Mouse (Mus musculus) olfactory bulb, adult 2 months (tissue): Measurements from ENCODE around the gene Gm45233. TPM values are rescaled to one million over a fixed set of nuclear protein-coding genes. Genes with fewer than 3 reads are reported as not detected.

ENCODE experiments used
- H3K27ac ChIP-seq: fragments of 200-500 bp; 2 replicates; pipeline ENCODE4 v1.5.1; 2012; ENCODE audit warnings: low read depth, low read length; ENCODE audit not compliant: insufficient read depth
- H3K4me1 ChIP-seq: fragments of 200-500 bp; 2 replicates; pipeline ENCODE4 v1.6.1; 2012; ENCODE audit warnings: low read length; ENCODE audit not compliant: control insufficient read depth, insufficient read depth
- H3K4me3 ChIP-seq: fragments of 200-500 bp; 2 replicates; pipeline ENCODE4 v1.5.1; 2012; ENCODE audit warnings: mild to moderate bottlenecking, low read depth, low read length, moderate library complexity; ENCODE audit not compliant: insufficient read depth
- CTCF ChIP-seq: fragments of 200-500 bp; IDR thresholded peaks from 2 replicates; pipeline ENCODE4 v1.5.1; 2012; ENCODE audit warnings: low read depth, mild to moderate bottlenecking, low read length, moderate library complexity; ENCODE audit not compliant: insufficient read depth
- POLR2A ChIP-seq: fragments of 200-500 bp; IDR thresholded peaks from 2 replicates; pipeline ENCODE4 v1.6.1; 2012; ENCODE audit warnings: mild to moderate bottlenecking, low read depth, low read length, moderate library complexity; ENCODE audit not compliant: insufficient read depth
- WGBS: fragments of 180-500 bp; shearing (Covaris S2); methylation state at CpG from one replicate; pipeline ENCODE4 v1.1.7; 2018; 5-methylcytosine and 5-hydroxymethylcytosine counted together
- polyA plus RNA-seq: library from polyadenylated mRNA; stranded (reverse); fragments of >200 nt; gene quantifications from 2 replicates; pipeline ENCODE4 v1.2.4, GENCODE M21; 2012; ENCODE audit warnings: low replicate concordance; ENCODE audit not compliant: missing spikeins, insufficient read depth, insufficient read length

The Gm45233 gene
- polyA plus RNA-seq, 1 experiment = not detected

DNA sequence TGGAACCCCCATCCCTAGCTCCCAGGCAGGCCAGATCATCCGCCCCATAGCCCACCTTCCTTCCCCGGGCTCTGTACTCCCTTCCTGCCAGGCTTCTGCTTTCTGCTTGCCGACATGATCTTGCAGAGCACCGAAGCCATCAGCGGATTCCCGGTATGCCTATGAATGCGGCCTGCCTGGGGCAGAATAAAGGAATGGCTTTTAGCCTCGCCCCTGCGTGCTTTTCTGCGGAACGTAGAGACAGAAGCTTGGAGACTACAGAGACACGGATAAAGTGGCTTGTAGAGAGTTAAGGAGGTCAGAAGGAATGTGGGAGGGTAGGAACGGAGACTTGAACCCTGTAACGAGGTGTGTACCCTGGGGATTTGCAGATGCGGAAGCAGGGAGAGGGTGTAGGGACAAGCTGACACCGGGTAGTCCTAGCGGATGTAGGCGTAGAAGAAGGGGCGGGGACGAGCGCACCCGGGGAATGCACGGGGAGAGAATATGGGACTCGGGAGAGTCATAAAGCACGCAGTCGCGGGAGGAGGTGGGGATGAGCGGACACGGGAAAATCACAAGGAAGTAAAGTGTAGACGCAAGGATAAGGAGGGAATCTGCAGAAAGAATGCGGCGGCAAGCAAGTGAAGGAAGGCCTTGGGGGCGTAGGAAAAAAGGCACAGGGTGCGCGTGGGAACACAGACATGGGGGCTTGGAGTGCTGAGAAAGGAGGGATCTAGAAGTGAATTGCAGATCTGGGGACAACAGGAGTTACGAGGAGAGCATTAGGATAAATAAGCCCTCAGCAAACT is 607 bp upstream of the Gm45233 start:
- WGBS = 1% methylated on average over 36 of the region's 36 CpGs
- peaks cover 16% of the 10 kb centered on the region for H3K4me1 ChIP-seq
- peak overlapping the region; percentile 62 for H3K4me3 ChIP-seq
- no peak for TF ChIP-seq POLR2A
- no peak for TF ChIP-seq CTCF
- H3K27ac ChIP-seq = peak overlapping the region; percentile 85

DNA sequence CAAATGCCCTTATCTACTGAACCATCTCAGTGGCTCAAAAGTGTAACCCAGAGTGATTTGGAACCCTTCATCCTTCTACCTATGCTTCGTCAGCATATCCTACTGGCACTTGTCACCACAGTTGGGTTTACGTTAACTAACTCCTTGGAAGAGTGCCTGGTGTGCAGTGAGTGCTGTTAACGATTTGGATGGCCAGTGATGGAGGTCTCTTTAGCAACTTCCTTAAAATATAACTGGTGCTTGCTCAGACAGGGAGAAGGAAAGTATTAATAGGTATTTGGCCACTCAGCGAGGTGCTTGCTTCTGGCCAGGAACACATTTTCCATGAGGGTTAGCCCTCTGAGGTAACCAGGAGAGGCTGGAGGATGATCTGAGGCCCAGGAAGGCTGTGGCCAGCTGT is 3.9 kb downstream of the Gm45233 start:
- TF ChIP-seq CTCF = no peak
- Histone ChIP-seq H3K27ac (no peak overlapping the region), H3K4me1 (peaks cover 10% of the 10 kb centered on the region), H3K4me3 (no peak overlapping the region)
- 80% methylated on average over 4 of the region's 4 CpGs for WGBS

GRCm38 (mm10) chr7:43448246-43448645 is 4.3 kb downstream of the Gm45233 start:
- Histone ChIP-seq H3K4me1 (peaks cover 6% of the 10 kb centered on the region), H3K4me3 (no peak overlapping the region), H3K27ac (no peak overlapping the region)
- TF ChIP-seq POLR2A (no peak), CTCF (no peak)
- WGBS = 83% methylated on average over 3 of the region's 3 CpGs

GRCm38 (mm10) chr7:43449811-43450210 is 5.9 kb downstream of the Gm45233 start:
- TF ChIP-seq CTCF = no peak
- Histone ChIP-seq H3K27ac (no peak overlapping the region), H3K4me1 (peaks cover 2% of the 10 kb centered on the region; the same call in 1 of the 2 replicates), H3K4me3 (no peak overlapping the region)
- WGBS = 96% methylated on average over 2 of the region's 2 CpGs

DNA sequence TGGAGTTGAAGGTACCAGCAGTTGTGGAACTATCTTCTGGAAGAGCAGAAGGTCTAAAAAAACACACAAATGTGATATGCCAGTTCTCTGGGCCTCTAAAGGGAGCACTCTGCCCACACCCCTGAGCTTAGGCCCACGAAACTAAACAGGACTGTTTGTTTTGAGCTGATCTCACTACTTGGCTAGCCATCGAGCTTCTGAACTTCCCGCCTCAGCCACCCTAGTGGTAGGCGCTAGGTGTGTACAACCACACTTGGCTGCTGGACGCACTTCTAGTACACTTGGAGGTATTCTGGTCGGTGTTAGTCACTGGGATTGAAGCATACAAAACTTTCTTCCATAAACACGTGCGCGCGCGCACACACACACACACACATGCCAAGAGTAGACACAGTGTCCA is 7.8 kb downstream of the Gm45233 start:
- TF ChIP-seq CTCF = no peak
- no peak for TF ChIP-seq POLR2A
- Histone ChIP-seq H3K4me3 (no peak overlapping the region), H3K4me1 (no peaks in the 10 kb centered on the region), H3K27ac (no peak overlapping the region)
- 92% methylated on average over 11 of the region's 11 CpGs for WGBS

DNA sequence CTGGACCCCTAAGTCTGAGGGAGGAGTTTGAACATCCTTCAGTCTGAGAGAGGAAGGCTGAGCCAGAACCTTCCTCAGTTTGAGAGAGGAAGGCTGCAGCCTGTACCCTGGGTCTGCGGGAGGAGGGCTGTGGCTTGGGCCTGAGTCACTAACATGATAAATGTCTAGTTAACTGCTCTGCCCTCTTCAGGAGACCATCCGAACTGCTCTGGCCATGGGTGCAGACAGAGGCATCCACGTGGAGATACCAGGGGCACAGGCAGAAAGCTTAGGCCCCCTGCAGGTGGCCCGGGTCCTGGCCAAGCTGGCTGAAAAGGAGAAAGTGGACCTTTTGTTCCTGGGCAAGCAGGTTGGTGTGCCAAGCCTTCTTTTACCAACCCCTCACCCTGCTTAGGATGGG is 8.7 kb downstream of the Gm45233 start:
- Histone ChIP-seq H3K4me3 (no peak overlapping the region), H3K27ac (no peak overlapping the region), H3K4me1 (no peaks in the 10 kb centered on the region)
- TF ChIP-seq POLR2A (no peak), CTCF (no peak)
- 37% methylated on average over 4 of the region's 4 CpGs for WGBS

DNA sequence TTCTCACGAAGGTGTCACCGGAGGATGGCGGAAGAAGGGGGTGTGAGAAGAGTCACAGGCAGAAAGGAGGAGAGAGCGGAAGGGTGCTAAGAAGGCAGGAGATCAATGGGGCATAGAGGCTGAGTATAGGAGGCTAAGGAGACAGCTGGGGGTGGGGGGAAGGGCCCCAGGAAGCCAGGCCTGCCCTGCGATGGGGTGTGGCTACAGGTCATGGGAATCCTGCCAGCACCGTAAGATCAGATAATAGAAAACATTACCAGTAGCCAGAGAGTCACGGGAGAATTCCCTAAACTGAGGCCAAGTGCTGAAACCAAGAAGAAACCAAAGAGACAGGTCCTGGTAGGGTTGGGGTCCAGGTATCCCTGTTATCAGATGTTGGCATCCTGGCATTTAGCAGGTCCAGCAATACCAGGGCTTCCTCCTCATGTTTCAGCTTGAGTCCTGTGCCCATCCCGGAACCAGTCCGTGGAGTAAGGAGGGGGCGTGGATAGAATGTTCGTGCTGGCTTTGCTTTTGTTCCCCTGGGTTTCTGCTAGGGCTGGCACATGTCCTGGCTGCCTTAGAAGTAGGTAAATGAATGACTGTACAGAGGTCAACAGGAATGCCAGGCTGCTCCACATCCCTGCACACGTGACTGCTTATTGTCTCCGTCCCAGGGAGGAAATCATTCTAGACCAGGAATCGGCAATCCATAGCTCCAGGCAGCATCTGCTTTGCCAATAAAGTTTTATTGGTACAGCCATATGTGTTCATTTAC is 9.8 kb downstream of the Gm45233 start:
- WGBS = 87% methylated on average over 14 of the region's 14 CpGs
- TF ChIP-seq POLR2A (no peak), CTCF (no peak)

GRCm38 (mm10) chr7:43454371-43454770 is 10.4 kb downstream of the Gm45233 start:
- no peak overlapping the region for H3K27ac ChIP-seq
- H3K4me1 ChIP-seq = no peaks in the 10 kb centered on the region
- TF ChIP-seq CTCF (no peak), POLR2A (no peak)
- WGBS = 88% methylated on average over 6 of the region's 6 CpGs
- H3K4me3 ChIP-seq = no peak overlapping the region

More for the DNA sequence above, 9.8 kb downstream of the Gm45233 start:
- H3K27ac ChIP-seq = no peak overlapping the region
- no peaks in the 10 kb centered on the region for H3K4me1 ChIP-seq
- H3K4me3 ChIP-seq = no peak overlapping the region

DNA sequence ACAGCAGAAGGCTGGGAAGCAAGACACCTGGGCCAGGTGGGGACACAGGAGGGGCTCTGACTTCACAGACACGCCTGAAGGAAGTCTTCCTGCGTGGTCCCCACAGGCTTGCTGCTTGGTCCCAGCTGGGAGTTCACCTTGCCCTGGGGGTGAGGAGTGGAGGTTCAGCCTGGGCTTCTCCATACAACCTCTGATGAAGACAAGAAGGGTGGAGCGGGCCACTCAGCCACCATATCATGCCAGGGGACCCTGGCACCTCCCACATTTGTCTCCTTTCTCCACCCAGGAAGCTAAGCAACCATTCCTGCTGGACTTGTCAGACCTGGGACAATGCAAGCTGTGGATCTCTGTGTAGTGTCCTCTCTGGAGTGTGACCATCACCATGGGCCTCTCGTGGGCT is 18.9 kb downstream of the Gm45233 start, which contains the start of gene Vsig10l:
Gene Vsig10l, plus strand, starts transcription at position 301 of the 400 bp plus-strand sequence.
- Histone ChIP-seq H3K4me3 (no peak within 1 kb of the TSS), H3K27ac (no peak within 1 kb of the TSS), H3K4me1 (peaks cover 20% of the 10 kb centered on the region)
- 76% methylated on average over 4 of the region's 4 CpGs for WGBS
- TF ChIP-seq CTCF (no peak), POLR2A (no peak)

- WGBS = 89% methylated on average over 7 of the region's 7 CpGs
- no peak for TF ChIP-seq POLR2A
- TF ChIP-seq CTCF = no peak
- Histone ChIP-seq H3K27ac (no peak overlapping the region), H3K4me1 (peaks cover 20% of the 10 kb centered on the region), H3K4me3 (no peak overlapping the region)
Observed at GRCm38 (mm10) chr7:43463976-43464375, 20.0 kb downstream of the Gm45233 start.
